Mouse (Mus musculus) spleen, postnatal 36 days (tissue): Measurements from ENCODE around the gene BC003965.

Source experiments
- DNase-seq, 2 experiments: peaks; one replicate each; pipeline ENCODE4 v3.0.0; 2022; ENCODE audit warnings: low spot score in 2 of 2, mixed read lengths in 1 of 2

The BC003965 gene

GRCm38 (mm10) chr17:25184129-25184691 is at the start of gene BC003965:
TSS of gene BC003965 (plus strand) at chr17:25184554.
- DNase-seq: peak; percentile 95 to 97

- DNase-seq: no peak
These were observed 48.7 kb upstream of the BC003965 start for GRCm38 (mm10) chr17:25135622-25136021.

- DNase-seq: no peak
These were observed 45.6 kb upstream of the BC003965 start for GRCm38 (mm10) chr17:25138803-25139202.

GRCm38 (mm10) chr17:25139960-25140359 is 44.4 kb upstream of the BC003965 start:
- DNase-seq: no peak

- no peak for DNase-seq
These were observed 22.2 kb upstream of the BC003965 start, which contains the start of gene Ccdc154 for GRCm38 (mm10) chr17:25162161-25162560. TSS of gene Ccdc154 (plus strand) at chr17:25162461.

GRCm38 (mm10) chr17:25163387-25163786 is 21.0 kb upstream of the BC003965 start:
- DNase-seq: no peak

GRCm38 (mm10) chr17:25164770-25165169 is 19.6 kb upstream of the BC003965 start:
- no peak for DNase-seq

GRCm38 (mm10) chr17:25165970-25166671 is 18.2 kb upstream of the BC003965 start:
- DNase-seq: no peak

- DNase-seq: no peak
These were observed 14.6 kb upstream of the BC003965 start for GRCm38 (mm10) chr17:25169706-25170105.

- no peak for DNase-seq
These were observed 11.8 kb upstream of the BC003965 start for GRCm38 (mm10) chr17:25172558-25172957.

GRCm38 (mm10) chr17:25175411-25175810 is 8.9 kb upstream of the BC003965 start, which contains the start of gene Gm38655:
TSS of gene Gm38655 (minus strand) at chr17:25175471.
- no peak for DNase-seq

- no peak for DNase-seq
These were observed 1.1 kb upstream of the BC003965 start for GRCm38 (mm10) chr17:25183232-25183631.

GRCm38 (mm10) chr17:25184961-25185360 is 607 bp downstream of the BC003965 start:
- no peak for DNase-seq

- DNase-seq: no peak
These were observed 3.4 kb downstream of the BC003965 start for GRCm38 (mm10) chr17:25187784-25188149.

- DNase-seq: peak; percentile 73 to 78
These were observed 4.0 kb downstream of the BC003965 start, which contains the start of gene Unkl for GRCm38 (mm10) chr17:25188150-25189031. TSS of gene Unkl (plus strand) at chr17:25188397.

GRCm38 (mm10) chr17:25189091-25189490 is 4.7 kb downstream of the BC003965 start:
- no peak for DNase-seq

- no peak for DNase-seq
These were observed 18.0 kb downstream of the BC003965 start for GRCm38 (mm10) chr17:25202401-25202800.

GRCm38 (mm10) chr17:25210006-25210405 is 25.7 kb downstream of the BC003965 start:
- DNase-seq: no peak

GRCm38 (mm10) chr17:25210680-25211466 is 26.5 kb downstream of the BC003965 start:
- DNase-seq: no peak

- no peak for DNase-seq
These were observed 27.4 kb downstream of the BC003965 start for GRCm38 (mm10) chr17:25211705-25212104.

- DNase-seq: no peak
These were observed 31.1 kb downstream of the BC003965 start for GRCm38 (mm10) chr17:25215431-25215830.
